Mouse (Mus musculus): Measurements from ENCODE around the gene Amotl1.

DNA sequence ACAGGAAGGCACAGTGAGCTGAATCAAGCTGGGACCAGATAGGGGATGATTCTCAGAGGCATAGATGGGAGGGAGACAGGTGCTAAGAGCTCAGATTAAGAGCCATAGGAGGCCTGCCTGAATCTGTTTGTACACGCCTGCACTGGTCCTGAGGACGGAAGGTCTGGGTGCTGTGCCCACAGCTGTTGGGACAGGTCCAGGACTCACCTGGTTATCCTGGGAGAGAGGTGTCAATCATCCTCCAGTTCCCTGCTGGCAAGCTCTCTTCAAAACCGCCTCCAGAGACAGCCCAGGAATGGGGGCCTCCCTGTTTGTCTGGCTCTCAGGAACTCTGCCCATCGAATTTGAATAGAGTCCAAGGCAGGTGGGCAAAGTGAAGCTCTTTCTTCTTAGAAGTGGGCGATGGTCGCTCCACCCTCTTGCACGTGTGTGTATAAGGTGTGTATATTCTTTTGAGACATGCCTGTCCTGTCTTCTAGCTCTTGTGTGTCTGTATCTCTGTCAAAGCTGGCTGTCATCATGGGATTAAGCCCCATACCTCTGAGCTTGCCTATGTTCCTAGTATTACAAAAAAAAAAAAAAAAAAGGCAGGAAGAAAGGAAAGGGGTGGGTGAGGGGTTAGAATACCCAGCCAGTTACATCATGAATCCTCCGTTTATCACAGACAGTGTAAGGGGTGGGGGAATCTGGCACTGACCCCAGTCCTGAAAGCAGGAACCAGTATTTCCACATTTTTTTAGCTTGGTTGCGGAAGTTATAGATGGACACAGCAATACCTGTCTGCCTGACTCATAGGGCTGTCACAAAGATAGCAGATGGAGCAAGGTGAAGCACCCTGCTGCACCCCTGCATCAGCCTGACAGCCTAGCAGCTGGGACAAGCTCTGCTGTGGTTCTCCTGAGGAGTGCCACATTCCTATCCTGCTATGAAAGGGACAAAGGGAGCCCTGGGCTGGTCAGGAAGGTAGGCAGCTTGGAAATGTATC lies 31.1 kb upstream of the Amotl1 start:
- TF ChIP-seq POLR2A (IDR thresholded peaks at IDR 0.05; ENCODE audit: low read depth, low read length) (no peak), CTCF (conservative IDR thresholded peaks at IDR 0.05; ENCODE audit: insufficient read depth, insufficient read length, low read depth, low read length) (no peak)

Measured in kidney, adult 2 months (tissue).